Mouse (Mus musculus) lung, postnatal 25 days (tissue): ENCODE data around the gene Mgp.

Experiments used
- DNase-seq: peaks from one replicate; pipeline ENCODE4 v3.0.0; 2022; ENCODE audit warnings: low spot score

Mgp gene

DNA sequence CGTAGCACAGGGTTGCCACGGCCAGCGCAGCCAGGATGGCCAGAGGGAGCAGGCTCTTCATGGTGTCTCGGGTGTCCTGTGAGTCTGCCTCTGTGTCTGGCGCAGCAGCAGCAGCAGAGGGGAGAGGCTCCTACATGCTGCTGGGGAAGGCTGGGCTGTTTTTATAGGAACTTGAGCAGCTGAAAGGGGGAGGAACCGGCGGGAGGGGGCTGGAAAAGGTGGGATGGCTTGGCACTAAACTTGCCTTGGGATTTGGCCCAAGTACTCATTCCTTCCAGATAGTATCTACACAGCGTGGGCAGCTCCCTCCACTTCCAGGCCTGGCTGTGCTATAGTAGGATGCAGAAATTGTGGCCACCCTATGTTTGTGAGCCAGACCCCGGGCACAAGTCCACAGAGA lies at the start of gene Mgp:
Gene Mgp (minus strand): TSS at position 154 of the 400 bp plus-strand sequence.
- peak; percentile 56 for DNase-seq

DNA sequence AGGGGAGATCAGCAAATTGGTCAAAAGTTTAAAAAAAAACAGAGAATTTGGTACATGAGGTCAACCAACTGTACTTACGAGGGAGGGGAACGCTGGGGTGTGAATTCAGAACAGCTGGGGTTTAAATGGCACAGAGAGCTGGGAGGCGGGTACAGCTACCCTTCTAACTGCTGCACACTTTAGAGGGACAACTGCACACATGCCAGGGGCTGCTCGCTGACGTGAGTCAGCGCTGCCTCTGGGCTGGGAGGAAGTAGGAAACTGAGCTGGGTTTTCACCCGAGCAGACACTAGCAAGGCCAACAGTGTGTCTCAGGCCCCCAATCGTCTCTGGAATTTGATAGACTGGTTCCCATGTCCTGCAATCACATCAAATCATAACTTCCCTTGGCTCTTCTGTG lies 49.4 kb upstream of the Mgp start:
- no peak for DNase-seq

DNA sequence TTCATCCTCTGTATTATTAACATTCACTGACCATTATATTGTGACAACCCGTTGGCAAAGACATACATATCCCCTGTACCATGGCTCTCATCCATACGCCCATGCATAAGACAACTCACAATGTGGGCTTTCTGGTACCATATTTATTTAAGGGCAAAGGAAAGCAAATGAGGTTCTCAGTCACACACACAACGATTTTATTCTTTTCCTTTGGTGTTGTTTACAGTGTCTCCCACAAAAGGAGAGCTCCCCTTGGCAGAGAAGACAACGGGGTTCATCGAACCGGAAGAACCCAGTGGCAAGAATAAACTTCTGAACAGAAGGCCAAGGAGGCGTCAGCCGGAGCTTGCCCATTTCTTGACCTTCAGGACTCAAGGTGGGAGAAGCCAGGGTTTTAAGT lies 47.9 kb upstream of the Mgp start, which contains the start of gene Pde6h:
Gene Pde6h (plus strand): TSS at position 301 of the 400 bp plus-strand sequence.
- DNase-seq: no peak

DNA sequence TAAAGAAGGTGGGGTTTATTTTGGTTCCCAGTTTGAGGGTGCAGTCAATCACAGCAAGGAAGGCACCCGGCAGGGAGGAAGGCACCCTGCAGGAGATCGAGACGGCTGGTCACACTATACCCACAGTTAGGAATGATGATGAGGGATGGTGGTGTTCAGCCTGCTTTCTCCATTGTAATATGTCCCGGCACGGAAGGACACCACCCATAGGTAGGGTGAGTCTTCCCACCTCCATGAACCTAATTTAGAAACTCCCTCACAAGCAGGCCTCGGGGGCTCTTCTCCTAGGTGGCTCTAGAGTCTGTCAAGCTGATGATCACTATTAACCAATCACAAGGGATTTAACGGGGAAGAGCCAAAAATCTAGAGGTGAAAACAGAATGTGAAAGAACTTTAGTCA lies 47.2 kb upstream of the Mgp start:
- no peak for DNase-seq

DNA sequence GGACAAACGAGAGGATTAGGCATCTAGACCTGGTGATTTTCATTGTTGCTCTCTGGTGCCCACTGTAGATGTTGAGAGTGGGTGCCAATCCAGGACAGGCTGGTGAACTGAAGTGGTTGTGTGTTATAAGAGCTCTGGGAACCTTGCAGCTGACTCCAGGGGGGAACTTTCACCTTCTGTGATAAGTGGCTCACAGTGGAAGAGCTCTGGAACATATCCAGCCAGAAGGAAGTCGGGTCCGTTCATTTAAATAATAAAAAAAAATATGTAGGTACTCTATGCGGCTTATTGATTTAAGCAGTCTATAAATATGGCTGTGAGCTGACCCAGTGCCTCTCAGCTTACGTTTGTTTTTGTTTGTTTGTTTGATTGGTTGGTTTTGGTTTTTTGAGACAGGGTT lies 46.5 kb upstream of the Mgp start, which contains the start of gene Erp27:
Gene Erp27 (minus strand): TSS at position 101 of the 400 bp plus-strand sequence.
- DNase-seq: no peak

DNA sequence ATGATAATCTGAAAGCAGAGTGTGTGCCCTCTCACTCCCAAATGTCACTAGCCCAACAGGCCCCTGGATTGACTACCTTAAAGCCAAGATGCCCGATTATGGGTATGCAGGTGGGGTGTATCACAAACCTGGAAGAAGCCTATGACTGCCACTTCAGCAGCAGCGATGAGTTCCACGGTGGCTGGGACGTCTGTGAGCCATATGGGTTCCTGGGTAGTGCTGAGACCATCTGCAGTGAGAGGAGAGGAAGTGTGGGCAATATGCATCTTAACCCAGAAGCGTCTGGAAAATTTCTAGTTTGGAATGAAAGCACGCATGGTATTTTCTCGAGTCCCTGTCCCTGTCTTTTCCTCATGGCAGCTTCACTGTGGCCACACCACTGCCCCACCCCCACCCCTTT lies 46.0 kb upstream of the Mgp start:
- DNase-seq: no peak

DNA sequence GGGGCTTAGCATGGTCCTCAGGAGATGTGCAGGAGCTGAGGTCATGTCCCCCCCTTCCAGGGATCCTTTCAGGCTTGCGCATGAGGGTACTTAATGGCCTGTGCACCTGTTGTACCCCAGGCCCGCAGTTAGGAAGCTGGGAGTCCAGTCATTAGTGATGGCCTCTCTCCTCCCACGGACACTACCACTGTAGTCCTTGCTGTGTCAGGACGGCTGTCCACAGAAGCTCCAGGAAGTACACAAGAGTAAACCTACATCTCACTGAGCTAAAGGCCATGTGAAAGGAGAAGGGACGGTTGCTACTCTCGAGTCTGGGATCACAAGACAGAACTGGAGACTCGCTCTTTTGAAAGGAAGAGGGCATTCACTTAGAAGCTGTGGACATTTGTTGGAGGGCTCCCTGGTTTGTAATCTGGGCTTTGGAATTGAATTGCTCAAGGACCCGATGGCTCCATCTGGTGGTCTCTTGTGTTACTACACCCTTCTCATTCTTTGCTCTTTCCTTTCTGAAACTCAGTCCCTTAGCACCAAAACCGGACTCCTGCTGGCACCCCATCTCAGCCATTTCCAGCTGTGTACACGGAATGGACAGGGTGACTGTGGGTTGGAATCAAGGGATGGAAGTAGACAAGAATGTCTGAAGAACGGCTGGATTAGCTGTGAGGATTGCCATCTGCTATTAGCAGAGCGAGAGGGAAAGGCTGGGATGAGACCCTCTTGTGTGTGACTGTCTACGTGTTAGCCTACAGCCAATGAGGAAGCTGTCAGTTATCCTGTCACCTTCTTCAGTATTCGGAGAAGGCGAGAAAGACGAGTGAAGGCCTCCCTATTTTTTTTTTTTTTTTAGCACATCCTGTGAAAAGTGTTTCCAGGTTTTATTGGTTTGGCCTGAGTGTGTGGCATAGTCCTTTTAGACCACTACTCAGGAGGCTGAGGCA lies 45.0 kb upstream of the Mgp start:
- DNase-seq: peak; percentile 73

DNA sequence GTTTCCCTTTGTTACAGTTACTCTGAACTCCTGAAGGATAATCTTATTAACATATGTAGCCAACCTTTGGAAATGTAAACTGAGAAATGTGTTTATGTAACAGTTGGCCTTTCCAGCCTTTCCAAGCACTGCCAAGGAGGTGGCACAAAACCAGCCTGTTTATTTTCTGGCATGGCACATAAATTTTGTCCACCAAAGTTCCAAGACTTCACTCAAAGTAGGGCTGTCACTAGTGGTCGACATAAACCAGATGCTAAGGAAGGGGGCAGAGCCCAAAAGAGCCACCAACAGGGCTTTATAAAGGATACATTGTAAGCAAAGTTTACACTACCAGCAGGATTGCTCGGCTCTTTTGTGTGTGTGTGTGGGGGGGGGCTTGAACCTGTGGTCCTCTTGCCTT lies 42.3 kb upstream of the Mgp start:
- DNase-seq: no peak

DNA sequence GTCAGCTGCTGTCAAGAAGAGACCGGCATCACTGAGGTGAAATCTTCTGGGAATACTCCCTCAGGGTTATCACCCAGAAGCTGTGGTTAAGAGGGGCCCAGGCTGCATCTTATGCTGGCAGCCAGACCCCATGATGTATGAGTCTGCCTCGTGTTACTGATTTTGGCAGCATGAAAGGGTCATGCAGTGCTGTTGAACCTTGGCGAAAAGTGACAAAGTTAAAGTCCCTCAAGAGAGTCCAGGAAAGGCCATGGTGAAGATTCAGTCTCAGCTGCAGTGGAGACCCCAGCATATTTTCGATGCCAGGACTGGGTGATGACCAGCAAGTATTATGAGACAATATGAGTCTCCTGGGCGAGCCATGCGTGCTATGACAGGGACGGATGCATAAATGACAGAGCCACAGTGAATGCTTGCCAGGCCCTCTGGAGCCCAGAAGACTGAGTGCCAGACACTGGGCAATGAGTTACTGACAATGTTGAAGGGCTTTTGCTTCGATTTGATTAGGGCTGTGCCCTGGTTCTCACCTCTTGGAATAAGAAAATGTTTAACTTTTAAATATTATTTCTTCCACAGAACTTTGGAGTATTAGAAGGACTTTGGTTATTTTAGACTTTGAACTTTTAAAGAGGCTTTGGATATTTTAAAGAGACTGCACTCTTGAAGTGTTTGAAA lies 40.2 kb upstream of the Mgp start:
- DNase-seq: no peak

DNA sequence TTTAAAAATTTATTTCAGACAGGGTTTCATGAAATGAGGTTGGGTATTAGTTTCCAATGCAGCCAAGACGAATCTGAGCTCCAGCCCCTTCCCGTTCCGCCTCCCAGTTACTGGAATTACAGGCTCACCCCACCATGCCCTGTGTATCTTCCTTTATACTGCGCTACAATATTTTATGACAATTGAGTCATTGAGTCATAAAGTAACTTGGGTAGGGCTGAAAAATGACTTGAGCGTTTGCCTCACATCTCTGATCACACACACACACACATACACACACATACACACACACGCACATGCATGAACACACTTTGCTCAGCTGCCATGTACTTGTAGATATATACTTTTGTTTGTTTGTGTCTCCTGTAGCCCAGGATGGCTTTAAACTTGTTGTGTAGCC lies 38.6 kb upstream of the Mgp start:
- DNase-seq: no peak

DNA sequence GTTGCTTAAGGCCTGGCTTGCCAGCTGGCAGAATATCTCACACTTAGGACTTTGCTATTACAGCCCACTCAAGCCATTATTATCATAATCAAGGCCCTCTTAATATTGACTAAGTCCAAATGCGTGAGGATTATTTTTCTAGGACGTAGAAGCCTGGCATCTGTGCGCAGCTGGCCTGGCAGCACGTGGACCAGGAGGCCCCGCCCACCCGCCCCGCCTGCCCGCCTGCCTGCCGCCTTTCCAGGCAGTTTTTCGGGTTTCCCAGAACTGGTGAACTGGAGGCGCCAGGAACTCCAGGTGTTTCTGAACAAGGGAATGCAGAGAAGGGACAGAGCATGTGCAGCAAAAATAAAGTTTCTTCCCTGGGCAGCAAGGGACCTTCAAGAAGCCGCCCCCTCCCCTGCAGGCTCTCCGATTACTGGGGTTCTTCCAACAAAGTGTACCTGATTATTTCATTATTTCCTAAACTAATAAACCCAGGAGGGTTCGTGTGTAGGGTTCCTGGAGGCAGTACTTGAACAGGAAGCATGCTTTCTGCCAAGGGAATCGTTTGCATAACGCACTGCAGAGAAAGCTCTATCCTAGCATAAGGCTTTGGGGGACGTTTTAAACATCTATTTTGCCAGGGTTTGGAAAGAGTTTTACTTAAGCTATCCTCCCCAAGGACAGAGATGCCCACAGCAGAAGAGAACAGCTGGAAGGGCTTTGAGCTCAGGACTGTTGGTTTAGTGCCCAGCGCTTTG lies 37.9 kb upstream of the Mgp start:
- peak; percentile 47 for DNase-seq

DNA sequence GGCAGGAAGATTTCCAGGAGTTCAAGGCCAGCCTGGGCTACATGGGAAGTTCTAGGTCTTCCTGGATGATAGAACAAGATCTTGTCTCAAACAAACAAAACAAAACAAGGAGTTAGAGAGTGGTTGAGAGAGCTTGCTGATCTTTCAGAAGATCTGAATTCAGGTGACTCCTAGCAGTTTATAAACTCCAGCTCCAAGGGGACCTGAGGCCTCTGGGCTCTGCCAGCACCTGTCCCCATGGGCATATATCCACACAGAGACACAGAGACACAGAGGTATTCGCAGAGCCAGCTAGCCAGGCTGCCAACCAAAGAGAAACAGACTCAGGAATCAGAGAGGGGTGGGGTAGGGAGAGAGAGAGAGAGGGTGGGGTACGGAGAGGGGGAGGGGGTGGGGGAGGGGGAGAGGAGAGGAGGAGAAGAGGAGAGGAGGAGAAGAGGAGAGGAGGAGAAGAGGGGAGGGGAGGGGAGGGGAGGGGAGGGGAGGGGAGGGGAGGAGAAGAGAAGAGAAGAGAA lies 37.2 kb upstream of the Mgp start:
- no peak for DNase-seq

DNA sequence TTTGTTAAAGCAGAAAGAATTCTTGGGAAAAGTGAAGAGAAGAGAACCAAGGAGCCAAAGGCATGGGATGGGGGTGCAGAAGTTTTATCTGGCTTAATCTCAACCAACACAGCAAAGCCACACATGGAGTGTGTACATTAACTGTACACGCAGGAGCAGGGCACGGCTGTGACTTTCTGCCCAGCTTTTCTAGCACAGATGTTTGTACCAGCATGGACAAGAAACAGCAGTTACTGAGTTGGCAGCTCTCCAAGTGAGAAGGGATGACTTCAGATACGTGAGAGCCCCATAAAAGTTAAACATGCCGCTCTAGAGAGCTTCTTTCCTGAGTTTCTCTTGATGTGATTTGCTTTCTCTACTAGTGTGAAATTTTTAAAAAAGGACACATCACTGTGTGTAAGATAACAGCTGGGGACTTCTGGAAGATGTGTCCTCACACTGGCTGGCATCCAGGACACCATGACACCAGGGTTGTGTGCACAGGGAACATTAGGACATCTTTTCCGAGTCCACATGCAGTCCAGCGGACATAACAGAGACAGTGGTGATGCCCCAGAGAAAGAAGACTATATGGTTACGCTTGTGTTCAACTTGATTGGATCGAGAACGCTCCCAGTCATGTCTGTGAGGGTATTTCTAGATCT lies 34.7 kb upstream of the Mgp start:
- peak; percentile 37 for DNase-seq

DNA sequence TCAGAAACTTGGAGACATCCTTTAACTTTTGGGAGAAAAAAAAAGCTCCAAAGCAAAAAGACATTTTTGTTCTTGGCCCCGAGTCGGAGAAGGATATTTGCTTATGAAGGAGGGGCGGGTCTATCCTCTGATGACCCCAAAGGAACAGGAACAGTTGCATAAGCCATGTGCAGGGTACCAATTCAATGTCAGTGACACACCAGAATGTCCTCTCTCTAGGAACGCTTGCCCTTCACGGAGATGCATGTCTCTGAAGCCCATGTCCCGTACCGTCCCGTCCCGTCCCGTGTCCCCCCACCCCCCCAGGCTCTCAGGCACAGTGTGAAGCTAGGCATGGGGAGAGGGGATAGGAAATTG lies 31.3 kb upstream of the Mgp start:
- peak; percentile 75 for DNase-seq

DNA sequence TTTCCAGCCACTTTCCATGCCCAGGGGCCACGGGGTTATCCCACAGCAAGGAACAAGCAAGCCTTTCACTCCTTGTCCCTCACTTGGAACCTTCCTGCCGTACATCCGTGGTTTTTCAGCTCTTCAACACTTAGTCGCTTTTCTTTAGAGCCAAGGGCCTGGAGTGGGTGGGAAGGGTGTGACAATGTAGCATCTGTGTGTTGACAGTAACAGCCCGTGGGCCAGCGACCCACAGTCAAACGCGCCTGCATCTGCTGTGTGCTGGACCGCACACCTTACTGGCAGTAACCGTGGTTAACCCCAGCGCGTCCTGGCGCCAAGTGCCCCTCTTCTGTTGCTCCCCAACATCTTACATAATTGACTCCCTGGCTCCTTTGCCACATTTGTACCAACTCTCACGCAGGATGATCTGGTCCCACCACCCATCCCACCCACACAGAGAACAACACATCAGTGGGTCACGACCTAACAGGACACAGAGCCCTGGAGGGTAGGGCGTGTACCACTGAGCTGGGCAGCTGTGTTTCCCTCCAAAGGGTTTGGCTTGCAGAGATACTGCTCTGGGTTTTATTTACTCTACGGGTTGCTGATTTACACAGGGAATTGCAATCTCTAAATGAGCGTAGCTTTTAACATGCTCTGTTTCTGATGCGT lies 30.8 kb upstream of the Mgp start:
- DNase-seq: peak; percentile 9

DNA sequence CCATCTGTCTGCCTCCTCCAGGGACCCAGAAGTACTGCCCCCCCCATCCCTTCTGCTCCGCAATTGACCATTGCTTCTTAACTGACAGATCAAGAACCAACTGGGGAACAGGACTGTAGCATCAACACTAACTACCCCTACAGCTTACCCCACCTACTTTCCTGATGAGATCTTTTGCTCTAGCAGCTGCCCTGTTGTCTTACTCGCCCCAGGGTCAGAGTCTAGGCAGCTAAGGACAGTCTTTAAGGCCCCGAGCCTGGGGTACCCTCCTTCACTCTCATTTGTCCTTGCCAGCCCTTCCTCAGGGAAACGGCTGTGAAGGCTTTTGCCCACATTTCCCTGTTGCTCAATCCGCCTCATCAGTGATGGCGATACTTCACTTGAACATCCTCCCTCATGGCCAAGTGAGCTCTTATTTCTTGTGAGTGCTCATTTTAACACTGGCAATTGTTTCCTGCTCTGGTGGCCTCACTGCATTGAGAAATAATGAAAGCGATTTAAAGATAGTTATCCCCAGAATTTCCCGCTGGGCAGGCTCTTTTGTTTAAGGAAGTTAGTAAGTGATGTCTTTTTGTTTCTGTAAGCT lies 28.4 kb upstream of the Mgp start:
- peak; percentile 21 for DNase-seq

DNA sequence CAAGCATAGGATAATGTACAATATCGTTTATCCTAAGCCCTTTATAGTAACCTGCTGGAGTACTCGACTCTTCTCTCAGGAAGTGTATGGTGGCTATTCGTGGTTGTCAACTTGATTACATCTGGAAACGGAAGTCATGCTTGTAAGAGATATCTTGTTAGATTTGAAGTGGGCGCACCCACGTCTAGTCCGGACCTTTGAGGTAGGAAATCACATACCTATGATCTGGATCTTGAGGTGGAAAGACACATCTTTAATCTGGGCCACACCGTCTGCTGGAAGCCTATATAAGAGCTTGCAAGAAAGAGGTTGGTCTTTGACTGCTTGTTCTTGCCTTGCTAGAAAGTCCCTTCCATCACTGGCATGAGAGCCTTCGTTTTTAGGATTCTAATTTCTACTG lies 26.9 kb upstream of the Mgp start:
- DNase-seq: no peak

DNA sequence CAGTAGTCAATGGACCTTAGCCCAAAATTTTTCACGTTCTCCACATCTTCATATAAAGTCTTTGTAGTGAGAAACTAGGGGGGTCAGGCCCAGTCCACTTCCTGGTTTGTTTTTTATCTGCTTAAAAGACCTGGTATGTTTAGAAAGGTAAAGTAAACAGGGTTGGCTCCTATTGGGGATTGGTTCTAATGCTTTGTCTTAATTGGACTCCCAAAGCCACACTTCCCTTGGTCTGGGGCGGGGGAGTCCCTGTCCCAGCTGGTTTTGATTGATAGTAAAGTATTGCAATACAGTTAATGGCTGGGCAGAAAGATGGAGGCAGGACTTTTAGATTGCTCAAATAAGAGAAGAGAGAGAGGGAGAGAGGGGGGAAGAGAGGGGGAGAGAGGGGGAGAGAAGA lies 25.4 kb upstream of the Mgp start:
- DNase-seq: no peak

DNA sequence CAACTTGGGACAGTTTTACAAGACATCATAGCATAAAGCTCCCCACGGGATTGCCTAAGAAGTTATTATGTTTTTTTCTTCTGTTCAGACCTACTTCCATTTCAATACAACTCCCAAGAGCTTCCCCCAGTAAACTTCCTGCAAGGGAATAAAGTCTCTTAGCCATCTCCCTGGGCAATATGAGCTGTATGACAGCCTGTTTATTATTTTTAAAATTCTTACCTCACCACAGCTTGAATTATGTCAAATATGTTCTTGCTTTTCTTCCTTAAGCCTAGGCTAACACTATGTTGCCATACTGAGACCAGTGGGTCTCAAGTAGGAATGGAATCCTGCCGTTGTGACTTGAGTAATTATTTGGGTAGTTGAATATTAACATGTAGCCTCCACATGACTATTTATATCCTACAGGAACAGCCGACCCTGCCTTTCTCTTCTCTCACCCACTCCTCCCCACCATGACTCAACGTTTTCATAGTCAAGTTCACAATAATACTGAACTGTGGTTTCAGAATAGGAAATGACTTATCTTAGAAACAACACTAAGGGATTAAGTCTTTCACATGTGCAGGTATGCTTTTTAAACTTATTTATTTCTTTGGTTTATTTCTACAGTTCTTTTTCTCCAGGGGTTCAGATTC lies 24.9 kb upstream of the Mgp start:
- no peak for DNase-seq

DNA sequence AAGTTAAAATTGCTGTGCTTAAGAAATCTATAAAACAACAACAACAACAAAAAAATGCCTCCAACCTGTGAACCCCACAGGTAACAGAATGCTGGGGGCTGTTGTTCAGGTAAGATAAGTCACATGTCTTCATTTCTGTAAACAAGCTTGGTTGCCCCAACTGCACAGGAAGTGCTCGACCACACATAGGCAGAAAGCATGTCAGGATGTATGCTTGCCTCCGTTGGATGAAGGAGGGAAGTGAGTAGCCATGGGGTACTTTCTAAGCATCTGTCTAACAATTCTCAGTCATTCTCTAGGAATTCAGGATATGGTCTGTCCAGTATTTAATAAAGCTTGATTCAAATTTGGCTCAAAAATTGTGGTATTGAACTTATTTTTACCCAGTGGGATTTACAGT lies 23.3 kb upstream of the Mgp start:
- DNase-seq: no peak

DNA sequence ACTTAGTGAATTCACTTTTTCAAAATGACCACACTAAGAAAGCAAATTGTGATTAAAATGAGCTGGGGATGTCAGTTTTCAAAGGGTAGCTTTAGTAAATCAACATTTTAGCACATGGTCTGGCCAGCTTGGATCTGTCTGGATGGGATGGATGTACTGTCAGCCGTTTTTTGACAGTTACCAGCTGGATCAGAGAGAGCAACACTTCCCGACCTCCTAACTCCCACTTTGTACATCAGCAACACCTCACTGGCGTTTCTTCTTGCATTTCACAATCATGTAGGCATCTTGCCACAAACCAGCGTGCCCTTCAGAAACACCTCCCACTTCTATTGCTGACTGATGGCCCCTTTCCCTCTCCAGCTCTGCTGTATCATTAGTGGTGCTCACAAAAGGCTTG lies 22.6 kb upstream of the Mgp start:
- peak; percentile 69 for DNase-seq
